Mouse (Mus musculus) urinary bladder, postnatal 4 days (tissue): Measurements from ENCODE around the gene Gpatch2l.

Experiments
- DNase-seq, 2 experiments: peaks; one replicate each; pipeline ENCODE4 v3.0.0; 2021 to 2022; ENCODE audit warnings: low spot score in 2 of 2

The Gpatch2l gene

GRCm38 (mm10) chr12:86276895-86277294, 35.2 kb downstream of the Gpatch2l start:
- DNase-seq = no peak

- DNase-seq = no peak
Measured at GRCm38 (mm10) chr12:86280000-86280399, 38.3 kb downstream of the Gpatch2l start.

GRCm38 (mm10) chr12:86285704-86286103, 44.0 kb downstream of the Gpatch2l start:
- no peak for DNase-seq

- no peak for DNase-seq
Measured at GRCm38 (mm10) chr12:86297450-86297849, 55.8 kb downstream of the Gpatch2l start.

GRCm38 (mm10) chr12:86302973-86303372, 61.3 kb downstream of the Gpatch2l start:
- DNase-seq = no peak

- DNase-seq = no peak
Measured at GRCm38 (mm10) chr12:86305045-86305444, 63.4 kb downstream of the Gpatch2l start.

- no peak for DNase-seq
Measured at GRCm38 (mm10) chr12:86305635-86306243, 64.1 kb downstream of the Gpatch2l start.

- no peak for DNase-seq
Measured at GRCm38 (mm10) chr12:86309474-86309873, 67.8 kb downstream of the Gpatch2l start.

GRCm38 (mm10) chr12:86309902-86310301, 68.2 kb downstream of the Gpatch2l start:
- no peak for DNase-seq

GRCm38 (mm10) chr12:86320629-86321028, 79.0 kb downstream of the Gpatch2l start:
- no peak for DNase-seq

GRCm38 (mm10) chr12:86324297-86324696, 82.6 kb downstream of the Gpatch2l start:
- DNase-seq = no peak

GRCm38 (mm10) chr12:86329813-86330212, 88.2 kb downstream of the Gpatch2l start:
- DNase-seq = no peak

GRCm38 (mm10) chr12:86330684-86331083, 89.0 kb downstream of the Gpatch2l start:
- no peak for DNase-seq

- DNase-seq = no peak
Measured at GRCm38 (mm10) chr12:86331248-86331647, 89.6 kb downstream of the Gpatch2l start.

GRCm38 (mm10) chr12:86336209-86336608, 94.6 kb downstream of the Gpatch2l start:
- no peak for DNase-seq

- no peak for DNase-seq
Measured at GRCm38 (mm10) chr12:86336887-86337286, 95.2 kb downstream of the Gpatch2l start.
